Mouse (Mus musculus): ENCODE data around the gene Gm4553. TPM values are rescaled to one million over a fixed set of nuclear protein-coding genes. Genes with fewer than 3 reads are reported as not detected.
"Not testable (repeated sequence)": the region's sequence is repeated elsewhere in the genome, so short reads cannot be mapped to it uniquely, and the experiment has no call there.

Gm4553 gene
- total and polyA plus RNA-seq, 3 experiments = not detected

GRCm38 (mm10) chr7:142134206-142134995 lies 31.1 kb downstream of the Gm4553 start:
- no peak for DNase-seq

- DNase-seq = no peak
Measured at GRCm38 (mm10) chr7:142128843-142129242, 36.7 kb downstream of the Gm4553 start.

GRCm38 (mm10) chr7:142120629-142121028 lies 44.9 kb downstream of the Gm4553 start, which contains the start of gene Gm45618:
TSS of gene Gm45618 (minus strand) at chr7:142120729.
- not testable (repeated sequence) for DNase-seq

GRCm38 (mm10) chr7:142119632-142120031 lies 45.9 kb downstream of the Gm4553 start:
- DNase-seq = peak; percentile 8

Other genes starting within 250 kb of the Gm4553 start
- gene Tollip, start 247.2 kb downstream of the Gm4553 start, total RNA-seq (2021) = 10 to 100 TPM; 58.2 to 61.5 TPM
- gene Tollip, start 247.2 kb downstream of the Gm4553 start, polyA plus RNA-seq (2012; rRNA removed) = 51.2 and 81.5 TPM in 2 replicates
- 1 to 10 TPM; 3.1 to 3.8 TPM for gene Brsk2, start 216.0 kb downstream of the Gm4553 start, total RNA-seq (2021)
- gene Brsk2, start 216.0 kb downstream of the Gm4553 start, polyA plus RNA-seq (2012; rRNA removed) = 2.1 and 2.5 TPM in 2 replicates
- 10 to 100 TPM; 52.3 to 59.3 TPM for gene Mob2, start 104.7 kb downstream of the Gm4553 start, total RNA-seq (2021)
- 33.1 and 38.2 TPM in 2 replicates for gene Mob2, start 104.7 kb downstream of the Gm4553 start, polyA plus RNA-seq (2012; rRNA removed)
- gene Dusp8, start 69.9 kb downstream of the Gm4553 start, total RNA-seq (2021) = 10 to 100 TPM; 11.1 to 15.9 TPM
- gene Dusp8, start 69.9 kb downstream of the Gm4553 start, polyA plus RNA-seq (2012; rRNA removed) = 10.7 and 13.2 TPM in 2 replicates
- gene Gm45618, start 45.0 kb downstream of the Gm4553 start, total RNA-seq (2021) = not detected
- gene Gm45618, start 45.0 kb downstream of the Gm4553 start, polyA plus RNA-seq (2012; rRNA removed) = not detected in 2 replicates
- gene Gm39115, start 29.7 kb downstream of the Gm4553 start, total RNA-seq (2021) = not detected
- gene Gm39115, start 29.7 kb downstream of the Gm4553 start, polyA plus RNA-seq (2012; rRNA removed) = not detected in 2 replicates
- gene Gm45337, start 21.1 kb downstream of the Gm4553 start, total RNA-seq (2021) = not detected
- not detected in 2 replicates for gene Gm45337, start 21.1 kb downstream of the Gm4553 start, polyA plus RNA-seq (2012; rRNA removed)
- not detected for gene Gm29735, start 8.6 kb downstream of the Gm4553 start, total RNA-seq (2021)
- not detected in 2 replicates for gene Gm29735, start 8.6 kb downstream of the Gm4553 start, polyA plus RNA-seq (2012; rRNA removed)
- not detected for gene Krtap5-2, start 10.3 kb upstream of the Gm4553 start, total RNA-seq (2021)
- gene Krtap5-2, start 10.3 kb upstream of the Gm4553 start, polyA plus RNA-seq (2012; rRNA removed) = not detected in 2 replicates
- not detected for gene Gm10153, start 24.6 kb upstream of the Gm4553 start, total RNA-seq (2021)
- not detected in 2 replicates for gene Gm10153, start 24.6 kb upstream of the Gm4553 start, polyA plus RNA-seq (2012; rRNA removed)
- not detected for gene Krtap5-3, start 35.6 kb upstream of the Gm4553 start, total RNA-seq (2021)
- gene Krtap5-3, start 35.6 kb upstream of the Gm4553 start, polyA plus RNA-seq (2012; rRNA removed) = not detected in 2 replicates
- not detected for gene Gm7579, start 46.1 kb upstream of the Gm4553 start, total RNA-seq (2021)
- not detected in 2 replicates for gene Gm7579, start 46.1 kb upstream of the Gm4553 start, polyA plus RNA-seq (2012; rRNA removed)
- not detected for gene Krtap5-5, start 64.2 kb upstream of the Gm4553 start, total RNA-seq (2021)
- gene Krtap5-5, start 64.2 kb upstream of the Gm4553 start, polyA plus RNA-seq (2012; rRNA removed) = 0.11 TPM in 1 of 2 replicates, not detected in the other
- not detected for gene Gm40460, start 75.3 kb upstream of the Gm4553 start, total RNA-seq (2021)
- not detected in 2 replicates for gene Gm40460, start 75.3 kb upstream of the Gm4553 start, polyA plus RNA-seq (2012; rRNA removed)
- gene Gm2431, start 92.6 kb upstream of the Gm4553 start, total RNA-seq (2021) = not detected
- gene Gm2431, start 92.6 kb upstream of the Gm4553 start, polyA plus RNA-seq (2012; rRNA removed) = not detected in 2 replicates
- gene Gm4559, start 108.6 kb upstream of the Gm4553 start, total RNA-seq (2021) = not detected
- not detected in 2 replicates for gene Gm4559, start 108.6 kb upstream of the Gm4553 start, polyA plus RNA-seq (2012; rRNA removed)
- gene Krtap5-1, start 131.4 kb upstream of the Gm4553 start, total RNA-seq (2021) = not detected
- gene Krtap5-1, start 131.4 kb upstream of the Gm4553 start, polyA plus RNA-seq (2012; rRNA removed) = not detected in 2 replicates
- gene Krtap5-4, start 137.8 kb upstream of the Gm4553 start, total RNA-seq (2021) = not detected
- not detected in 2 replicates for gene Krtap5-4, start 137.8 kb upstream of the Gm4553 start, polyA plus RNA-seq (2012; rRNA removed)
- 1 to 10 TPM; 3.0 to 5.8 TPM for gene Ifitm10, start 208.0 kb upstream of the Gm4553 start, total RNA-seq (2021)
- gene Ifitm10, start 208.0 kb upstream of the Gm4553 start, polyA plus RNA-seq (2012; rRNA removed) = 12.0 and 15.2 TPM in 2 replicates
- gene Gm49369, start 216.9 kb upstream of the Gm4553 start, total RNA-seq (2021) = 1 to 10 TPM; 2.9 to 6.9 TPM
- not detected in 2 replicates for gene Gm49369, start 216.9 kb upstream of the Gm4553 start, polyA plus RNA-seq (2012; rRNA removed)
- gene Ctsd, start 222.3 kb upstream of the Gm4553 start, total RNA-seq (2021) = 1,000 to 10,000 TPM in 1 of 2 experiments, 100 to 1,000 TPM in 1; 904 to 1,338 TPM
- gene Ctsd, start 222.3 kb upstream of the Gm4553 start, polyA plus RNA-seq (2012; rRNA removed) = 889 and 996 TPM in 2 replicates

Data from adrenal gland, adult 2 months (tissue).